Mouse (Mus musculus): ENCODE results near the gene Gfpt1. TPM values are rescaled to one million over a fixed set of nuclear protein-coding genes. Genes with fewer than 3 reads are reported as not detected.
"Not testable (repeated sequence)": the region's sequence is repeated elsewhere in the genome, so short reads cannot be mapped to it uniquely, and the experiment has no call there.

Gene Gfpt1
- polyA plus RNA-seq, 1 experiment: 0.03 TPM

GRCm38 (mm10) chr6:87079457-87079856 lies 36.8 kb downstream of the Gfpt1 start:
- H3K36me3 ChIP-seq (ENCODE audit: control insufficient read depth): peaks cover 42% of the 10 kb centered on the region
- H3K4me1 ChIP-seq (ENCODE audit: control insufficient read depth): peaks cover 11% of the 10 kb centered on the region
- H3K27me3 ChIP-seq (ENCODE audit: control insufficient read depth): no peaks in the 10 kb centered on the region
- TF ChIP-seq TAL1 (IDR thresholded peaks at IDR 0.05; ENCODE audit: low read length) (no peak), GATA1 (IDR thresholded peaks at IDR 0.05; ENCODE audit: low read length) (no peak)
- H3K4me3 ChIP-seq (replicated peaks): no peak overlapping the region
- no peaks in the 10 kb centered on the region for H3K9me3 ChIP-seq (ENCODE audit: control insufficient read depth, low read length)

GRCm38 (mm10) chr6:87085026-87085425 lies 42.4 kb downstream of the Gfpt1 start:
- H3K9me3 ChIP-seq (ENCODE audit: control insufficient read depth, low read length): no peaks in the 10 kb centered on the region
- H3K4me1 ChIP-seq (ENCODE audit: control insufficient read depth): peaks cover 10% of the 10 kb centered on the region
- no peak for TF ChIP-seq TAL1 (IDR thresholded peaks at IDR 0.05; ENCODE audit: low read length)
- TF ChIP-seq GATA1 (IDR thresholded peaks at IDR 0.05; ENCODE audit: low read length): no peak
- H3K4me3 ChIP-seq (replicated peaks): no peak overlapping the region
- no peaks in the 10 kb centered on the region for H3K27me3 ChIP-seq (ENCODE audit: control insufficient read depth)
- H3K36me3 ChIP-seq (ENCODE audit: control insufficient read depth): peaks cover 51% of the 10 kb centered on the region

- Histone ChIP-seq H3K36me3 (ENCODE audit: control insufficient read depth) (peaks cover 46% of the 10 kb centered on the region), H3K9me3 (ENCODE audit: control insufficient read depth, low read length) (no peaks in the 10 kb centered on the region), H3K27me3 (ENCODE audit: control insufficient read depth) (no peaks in the 10 kb centered on the region), H3K4me3 (replicated peaks) (no peak overlapping the region), H3K4me1 (ENCODE audit: control insufficient read depth) (peaks cover 23% of the 10 kb centered on the region)
- TF ChIP-seq TAL1 (IDR thresholded peaks at IDR 0.05; ENCODE audit: low read length) (no peak), GATA1 (IDR thresholded peaks at IDR 0.05; ENCODE audit: low read length) (no peak)
These were observed 45.7 kb downstream of the Gfpt1 start for GRCm38 (mm10) chr6:87088356-87088755.

- H3K9me3 ChIP-seq (ENCODE audit: control insufficient read depth, low read length): no peaks in the 10 kb centered on the region
- peaks cover 33% of the 10 kb centered on the region for H3K36me3 ChIP-seq (ENCODE audit: control insufficient read depth)
- TF ChIP-seq GATA1 (IDR thresholded peaks at IDR 0.05; ENCODE audit: low read length) (no peak), TAL1 (IDR thresholded peaks at IDR 0.05; ENCODE audit: low read length) (no peak)
- no peak overlapping the region for H3K4me3 ChIP-seq (replicated peaks)
- H3K27me3 ChIP-seq (ENCODE audit: control insufficient read depth): no peaks in the 10 kb centered on the region
- peaks cover 15% of the 10 kb centered on the region for H3K4me1 ChIP-seq (ENCODE audit: control insufficient read depth)
These were observed 48.2 kb downstream of the Gfpt1 start for GRCm38 (mm10) chr6:87090877-87091276.

GRCm38 (mm10) chr6:87092476-87092875 lies 49.8 kb downstream of the Gfpt1 start:
- Histone ChIP-seq H3K4me1 (ENCODE audit: control insufficient read depth) (peaks cover 15% of the 10 kb centered on the region), H3K4me3 (replicated peaks) (no peak overlapping the region), H3K36me3 (ENCODE audit: control insufficient read depth) (peaks cover 23% of the 10 kb centered on the region), H3K27me3 (ENCODE audit: control insufficient read depth) (no peaks in the 10 kb centered on the region), H3K9me3 (ENCODE audit: control insufficient read depth, low read length) (no peaks in the 10 kb centered on the region)
- no peak for TF ChIP-seq GATA1 (IDR thresholded peaks at IDR 0.05; ENCODE audit: low read length)
- no peak for TF ChIP-seq TAL1 (IDR thresholded peaks at IDR 0.05; ENCODE audit: low read length)

GRCm38 (mm10) chr6:87093631-87094030 lies 51.0 kb downstream of the Gfpt1 start:
- not testable (repeated sequence) for H3K9me3 ChIP-seq (ENCODE audit: control insufficient read depth, low read length); H3K27me3 ChIP-seq (ENCODE audit: control insufficient read depth); H3K4me3 ChIP-seq (replicated peaks)
- Histone ChIP-seq H3K4me1 (ENCODE audit: control insufficient read depth) (peaks cover 15% of the 10 kb centered on the region), H3K36me3 (ENCODE audit: control insufficient read depth) (peaks cover 17% of the 10 kb centered on the region)

GRCm38 (mm10) chr6:87099261-87099660 lies 56.6 kb downstream of the Gfpt1 start:
- no peaks in the 10 kb centered on the region; the same call in 1 of the 2 replicates for H3K27me3 ChIP-seq (ENCODE audit: control insufficient read depth)
- no peaks in the 10 kb centered on the region for H3K36me3 ChIP-seq (ENCODE audit: control insufficient read depth)
- H3K4me1 ChIP-seq (ENCODE audit: control insufficient read depth): peaks cover 10% of the 10 kb centered on the region
- H3K4me3 ChIP-seq (replicated peaks): no peak overlapping the region
- TF ChIP-seq TAL1 (IDR thresholded peaks at IDR 0.05; ENCODE audit: low read length) (no peak), GATA1 (IDR thresholded peaks at IDR 0.05; ENCODE audit: low read length) (no peak)
- no peaks in the 10 kb centered on the region for H3K9me3 ChIP-seq (ENCODE audit: control insufficient read depth, low read length)

GRCm38 (mm10) chr6:87099671-87100296 lies 57.1 kb downstream of the Gfpt1 start:
- no peaks in the 10 kb centered on the region; the same call in 1 of the 2 replicates for H3K27me3 ChIP-seq (ENCODE audit: control insufficient read depth)
- H3K9me3 ChIP-seq (ENCODE audit: control insufficient read depth, low read length): no peaks in the 10 kb centered on the region
- TF ChIP-seq TAL1 (IDR thresholded peaks at IDR 0.05; ENCODE audit: low read length): no peak
- TF ChIP-seq GATA1 (IDR thresholded peaks at IDR 0.05; ENCODE audit: low read length): no peak
- no peaks in the 10 kb centered on the region for H3K36me3 ChIP-seq (ENCODE audit: control insufficient read depth)
- H3K4me1 ChIP-seq (ENCODE audit: control insufficient read depth): peaks cover 10% of the 10 kb centered on the region
- H3K4me3 ChIP-seq (replicated peaks): no peak overlapping the region

- Histone ChIP-seq H3K4me3 (replicated peaks) (no peak overlapping the region), H3K9me3 (ENCODE audit: control insufficient read depth, low read length) (no peaks in the 10 kb centered on the region), H3K36me3 (ENCODE audit: control insufficient read depth) (no peaks in the 10 kb centered on the region), H3K27me3 (ENCODE audit: control insufficient read depth) (no peaks in the 10 kb centered on the region; the same call in 1 of the 2 replicates), H3K4me1 (ENCODE audit: control insufficient read depth) (peaks cover 10% of the 10 kb centered on the region)
- TF ChIP-seq GATA1 (IDR thresholded peaks at IDR 0.05; ENCODE audit: low read length) (no peak), TAL1 (IDR thresholded peaks at IDR 0.05; ENCODE audit: low read length) (no peak)
These were observed 57.8 kb downstream of the Gfpt1 start for GRCm38 (mm10) chr6:87100297-87101020.

All from erythroblast, embryonic 14.5 days (primary cell).